Mouse (Mus musculus): ENCODE results near the gene Prdm8. TPM values are rescaled to one million over a fixed set of nuclear protein-coding genes. Genes with fewer than 3 reads are reported as not detected.

The Prdm8 gene
- polyA plus RNA-seq, 1 experiment = 11.1 TPM

GRCm38 (mm10) chr5:98201606-98202005 lies 34.6 kb downstream of the Prdm8 start:
- no peak for TF ChIP-seq CTCF (IDR thresholded peaks at IDR 0.05; ENCODE audit: borderline replicate concordance, insufficient read depth, low read depth, low read length)
- no peak for TF ChIP-seq POLR2A (IDR thresholded peaks at IDR 0.05; ENCODE audit: borderline replicate concordance, insufficient read depth, low read length)
- Histone ChIP-seq H3K27ac (ENCODE audit: insufficient read depth, low read length) (no peak overlapping the region), H3K27me3 (ENCODE audit: control insufficient read depth, insufficient read depth, low read length) (no peaks in the 10 kb centered on the region), H3K4me3 (replicated peaks; ENCODE audit: insufficient read depth, low read depth, low read length) (no peak overlapping the region), H3K4me1 (ENCODE audit: control insufficient read depth, insufficient read depth, low read length) (no peaks in the 10 kb centered on the region)
- 52% methylated on average over 3 of the region's 3 CpGs for WGBS
- no peak for DNase-seq

- no peak for TF ChIP-seq POLR2A (IDR thresholded peaks at IDR 0.05; ENCODE audit: borderline replicate concordance, insufficient read depth, low read length)
- Histone ChIP-seq H3K4me1 (ENCODE audit: control insufficient read depth, insufficient read depth, low read length) (no peaks in the 10 kb centered on the region), H3K4me3 (replicated peaks; ENCODE audit: insufficient read depth, low read depth, low read length) (no peak overlapping the region), H3K27me3 (ENCODE audit: control insufficient read depth, insufficient read depth, low read length) (no peaks in the 10 kb centered on the region), H3K27ac (ENCODE audit: insufficient read depth, low read length) (no peak overlapping the region)
- 48% methylated on average over 4 of the region's 4 CpGs for WGBS
- no peak for DNase-seq
Observed at GRCm38 (mm10) chr5:98202996-98203395, 36.0 kb downstream of the Prdm8 start.

GRCm38 (mm10) chr5:98212501-98212900 lies 45.5 kb downstream of the Prdm8 start:
- Histone ChIP-seq H3K27me3 (ENCODE audit: control insufficient read depth, insufficient read depth, low read length) (no peaks in the 10 kb centered on the region), H3K27ac (ENCODE audit: insufficient read depth, low read length) (no peak overlapping the region), H3K4me3 (replicated peaks; ENCODE audit: insufficient read depth, low read depth, low read length) (no peak overlapping the region), H3K4me1 (ENCODE audit: control insufficient read depth, insufficient read depth, low read length) (no peaks in the 10 kb centered on the region)
- 52% methylated on average over 4 of the region's 4 CpGs for WGBS
- no peak for TF ChIP-seq CTCF (IDR thresholded peaks at IDR 0.05; ENCODE audit: borderline replicate concordance, insufficient read depth, low read depth, low read length)
- TF ChIP-seq POLR2A (IDR thresholded peaks at IDR 0.05; ENCODE audit: borderline replicate concordance, insufficient read depth, low read length) = no peak
- no peak for DNase-seq

GRCm38 (mm10) chr5:98221956-98222355 lies 55.0 kb downstream of the Prdm8 start:
- H3K27me3 ChIP-seq (ENCODE audit: control insufficient read depth, insufficient read depth, low read length) = no peaks in the 10 kb centered on the region
- 74% methylated on average over 4 of the region's 4 CpGs for WGBS
- H3K27ac ChIP-seq (ENCODE audit: insufficient read depth, low read length) = no peak overlapping the region
- H3K4me3 ChIP-seq (replicated peaks; ENCODE audit: insufficient read depth, low read depth, low read length) = no peak overlapping the region
- TF ChIP-seq POLR2A (IDR thresholded peaks at IDR 0.05; ENCODE audit: borderline replicate concordance, insufficient read depth, low read length) (no peak), CTCF (IDR thresholded peaks at IDR 0.05; ENCODE audit: borderline replicate concordance, insufficient read depth, low read depth, low read length) (no peak)
- DNase-seq = peak in 1 of 2 experiments; percentile 16
- no peaks in the 10 kb centered on the region for H3K4me1 ChIP-seq (ENCODE audit: control insufficient read depth, insufficient read depth, low read length)

GRCm38 (mm10) chr5:98226710-98227109 lies 59.7 kb downstream of the Prdm8 start:
- H3K27me3 ChIP-seq (ENCODE audit: control insufficient read depth, insufficient read depth, low read length) = no peaks in the 10 kb centered on the region
- DNase-seq = no peak
- H3K4me1 ChIP-seq (ENCODE audit: control insufficient read depth, insufficient read depth, low read length) = peaks cover 6% of the 10 kb centered on the region
- WGBS = 92% methylated on average over 2 of the region's 2 CpGs
- H3K4me3 ChIP-seq (replicated peaks; ENCODE audit: insufficient read depth, low read depth, low read length) = no peak overlapping the region
- TF ChIP-seq POLR2A (IDR thresholded peaks at IDR 0.05; ENCODE audit: borderline replicate concordance, insufficient read depth, low read length) = no peak
- TF ChIP-seq CTCF (IDR thresholded peaks at IDR 0.05; ENCODE audit: borderline replicate concordance, insufficient read depth, low read depth, low read length) = no peak
- no peak overlapping the region for H3K27ac ChIP-seq (ENCODE audit: insufficient read depth, low read length)

GRCm38 (mm10) chr5:98229456-98229855 lies 62.5 kb downstream of the Prdm8 start:
- Histone ChIP-seq H3K4me1 (ENCODE audit: control insufficient read depth, insufficient read depth, low read length) (peaks cover 6% of the 10 kb centered on the region), H3K27me3 (ENCODE audit: control insufficient read depth, insufficient read depth, low read length) (no peaks in the 10 kb centered on the region), H3K27ac (ENCODE audit: insufficient read depth, low read length) (no peak overlapping the region), H3K4me3 (replicated peaks; ENCODE audit: insufficient read depth, low read depth, low read length) (no peak overlapping the region)
- 6% methylated on average over 6 of the region's 6 CpGs for WGBS
- no peak for TF ChIP-seq POLR2A (IDR thresholded peaks at IDR 0.05; ENCODE audit: borderline replicate concordance, insufficient read depth, low read length)
- TF ChIP-seq CTCF (IDR thresholded peaks at IDR 0.05; ENCODE audit: borderline replicate concordance, insufficient read depth, low read depth, low read length) = no peak
- DNase-seq = peak; percentile 75 to 78

GRCm38 (mm10) chr5:98238466-98238865 lies 71.5 kb downstream of the Prdm8 start:
- Histone ChIP-seq H3K4me3 (replicated peaks; ENCODE audit: insufficient read depth, low read depth, low read length) (no peak overlapping the region), H3K27ac (ENCODE audit: insufficient read depth, low read length) (no peak overlapping the region), H3K27me3 (ENCODE audit: control insufficient read depth, insufficient read depth, low read length) (no peaks in the 10 kb centered on the region), H3K4me1 (ENCODE audit: control insufficient read depth, insufficient read depth, low read length) (no peaks in the 10 kb centered on the region)
- DNase-seq = no peak
- TF ChIP-seq CTCF (IDR thresholded peaks at IDR 0.05; ENCODE audit: borderline replicate concordance, insufficient read depth, low read depth, low read length) (no peak), POLR2A (IDR thresholded peaks at IDR 0.05; ENCODE audit: borderline replicate concordance, insufficient read depth, low read length) (no peak)
- 45% methylated on average over 6 of the region's 6 CpGs for WGBS

Other genes starting within 250 kb of the Prdm8 start
- gene Antxr2, start 136.2 kb upstream of the Prdm8 start, polyA plus RNA-seq (2012; rRNA removed) = 0.49 and 0.93 TPM in 2 replicates
- gene Fgf5, start 87.0 kb downstream of the Prdm8 start, polyA plus RNA-seq (2012; rRNA removed) = 1.1 and 1.5 TPM in 2 replicates
- 0.82 and 0.85 TPM in 2 replicates for gene Cfap299, start 162.1 kb downstream of the Prdm8 start, polyA plus RNA-seq (2012; rRNA removed)

Data from cerebellum, adult 2 months (tissue).